Mouse (Mus musculus) kidney, postnatal 0 days (tissue): ENCODE data around the gene Caprin1. TPM values are rescaled to one million over a fixed set of nuclear protein-coding genes. Genes with fewer than 3 reads are reported as not detected.

Source experiments
- ATAC-seq: fragments of 200-750 bp; cut with Nextera tagmentation; replicated peaks from 2 replicates; pipeline ENCODE4 v1.8.0; 2017; ENCODE audit warnings: low read depth, moderate number of reproducible peaks, moderate TSS enrichment, moderate library complexity; ENCODE audit not compliant: low FRiP score
- DNase-seq: peaks from one replicate; pipeline ENCODE4 v3.0.0-alpha.2; 2016; ENCODE audit warnings: low spot score
- H3K27ac ChIP-seq: fragments of 300-500 bp; sonication (generic); 2 replicates; pipeline ENCODE4 v1.5.1; 2014; ENCODE audit warnings: mild to moderate bottlenecking
- H3K27me3 ChIP-seq: fragments of 300-500 bp; sonication (generic); 2 replicates; pipeline ENCODE4 v1.6.1; 2014; ENCODE audit warnings: low read length, mixed read lengths; ENCODE audit not compliant: insufficient read depth
- H3K36me3 ChIP-seq: fragments of 300-500 bp; sonication (generic); 2 replicates; pipeline ENCODE4 v1.6.1; 2014; ENCODE audit warnings: low read length, mixed read lengths; ENCODE audit not compliant: insufficient read depth
- H3K4me1 ChIP-seq: fragments of 300-500 bp; sonication (generic); replicated peaks from 2 replicates; pipeline ENCODE4 v1.6.1; 2014; ENCODE audit warnings: antibody characterized with exemption, low read length, mixed read lengths; ENCODE audit not compliant: insufficient read depth
- H3K4me2 ChIP-seq: fragments of 300-500 bp; sonication (generic); 2 replicates; pipeline ENCODE4 v1.6.1; 2014; ENCODE audit warnings: mild to moderate bottlenecking, low read length, moderate library complexity, mixed read lengths
- H3K4me3 ChIP-seq: fragments of 300-500 bp; sonication (generic); replicated peaks from 2 replicates; pipeline ENCODE4 v1.5.1; 2014; ENCODE audit warnings: low read depth, low read length
- H3K9ac ChIP-seq: fragments of 300-500 bp; sonication (generic); 2 replicates; pipeline ENCODE4 v1.6.1; 2014; ENCODE audit warnings: low read depth, low read length
- H3K9me3 ChIP-seq: fragments of 300-500 bp; sonication (generic); replicated peaks from 2 replicates; pipeline ENCODE4 v1.6.1; 2016; ENCODE audit warnings: low read length, inconsistent platforms, mixed read lengths
- CTCF ChIP-seq: IDR thresholded peaks from 2 replicates; pipeline ENCODE4 v1.5.1; 2016; ENCODE audit warnings: antibody characterized with exemption, low read depth, mild to moderate bottlenecking, moderate library complexity
- WGBS: fragments of 180-500 bp; shearing (Covaris S2); extraction: QIAGEN DNeasy Blood & Tissue Kit; methylation state at CpG from one replicate; pipeline ENCODE4 v1.1.7; 2014; 5-methylcytosine and 5-hydroxymethylcytosine counted together
- microRNA-seq: library from miRNA; unstranded; fragments of <30 nt; microRNA quantifications from one replicate; pipeline ENCODE4, GENCODE M21; 2016
- polyA plus RNA-seq: library from polyadenylated mRNA; unstranded; fragments of >200 nt; fragmentation: Nextera tagmentation; extraction: Ambion mirVana; gene quantifications from 2 replicates; pipeline ENCODE4 v1.2.1, GENCODE M21; 2015

The Caprin1 gene
- polyA plus RNA-seq, 1 experiment from 2014 or later = 206 TPM

DNA sequence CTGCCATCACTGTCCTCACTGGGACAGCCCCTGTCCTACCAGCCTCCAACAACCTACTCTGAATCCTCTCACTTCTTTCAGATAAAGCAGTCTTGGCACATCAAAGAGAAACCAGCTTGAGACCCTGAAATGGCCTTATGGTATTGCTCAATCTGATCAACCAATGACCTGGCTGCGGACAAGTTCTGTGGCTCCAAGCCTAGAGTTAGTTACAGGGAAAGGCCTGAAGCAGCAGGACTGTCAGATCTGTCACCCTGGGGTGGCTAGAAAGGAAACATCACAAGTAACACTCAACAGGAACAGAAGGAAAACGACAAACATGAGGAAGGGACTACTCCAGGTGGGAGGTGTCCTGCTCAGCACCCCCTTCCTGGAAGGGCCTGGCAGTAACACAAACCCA, 72.9 kb downstream of the Caprin1 start:
- Histone ChIP-seq H3K27me3 (no peaks in the 10 kb centered on the region), H3K36me3 (peaks cover 65% of the 10 kb centered on the region; the same call in 1 of the 2 replicates), H3K27ac (no peak overlapping the region), H3K4me1 (no peaks in the 10 kb centered on the region), H3K9ac (no peak overlapping the region), H3K9me3 (no peaks in the 10 kb centered on the region), H3K4me2 (no peak overlapping the region), H3K4me3 (no peak overlapping the region)
- ATAC-seq (no peak), DNase-seq (no peak)
- WGBS = 79% methylated on average over 2 of the region's 2 CpGs
- no peak for TF ChIP-seq CTCF

DNA sequence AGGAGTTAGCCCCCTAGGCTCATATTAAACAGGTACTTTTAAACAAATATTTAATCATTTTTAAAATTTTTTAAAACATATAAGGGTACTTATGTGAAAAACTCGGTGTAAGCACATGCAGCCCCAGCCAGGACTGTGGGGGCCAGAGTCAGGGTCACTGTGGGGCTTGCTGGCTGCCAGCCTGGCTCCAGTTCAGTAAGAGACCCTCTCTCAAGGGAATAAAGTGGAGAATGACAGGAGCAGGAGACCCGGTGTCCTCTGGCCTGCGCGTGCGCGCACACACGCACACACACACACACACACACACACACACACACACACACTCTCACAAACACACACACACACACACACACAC, 78.2 kb downstream of the Caprin1 start:
- no peak overlapping the region for H3K9ac ChIP-seq
- WGBS = 93% methylated on average over 7 of the region's 7 CpGs
- no peak for DNase-seq

DNA sequence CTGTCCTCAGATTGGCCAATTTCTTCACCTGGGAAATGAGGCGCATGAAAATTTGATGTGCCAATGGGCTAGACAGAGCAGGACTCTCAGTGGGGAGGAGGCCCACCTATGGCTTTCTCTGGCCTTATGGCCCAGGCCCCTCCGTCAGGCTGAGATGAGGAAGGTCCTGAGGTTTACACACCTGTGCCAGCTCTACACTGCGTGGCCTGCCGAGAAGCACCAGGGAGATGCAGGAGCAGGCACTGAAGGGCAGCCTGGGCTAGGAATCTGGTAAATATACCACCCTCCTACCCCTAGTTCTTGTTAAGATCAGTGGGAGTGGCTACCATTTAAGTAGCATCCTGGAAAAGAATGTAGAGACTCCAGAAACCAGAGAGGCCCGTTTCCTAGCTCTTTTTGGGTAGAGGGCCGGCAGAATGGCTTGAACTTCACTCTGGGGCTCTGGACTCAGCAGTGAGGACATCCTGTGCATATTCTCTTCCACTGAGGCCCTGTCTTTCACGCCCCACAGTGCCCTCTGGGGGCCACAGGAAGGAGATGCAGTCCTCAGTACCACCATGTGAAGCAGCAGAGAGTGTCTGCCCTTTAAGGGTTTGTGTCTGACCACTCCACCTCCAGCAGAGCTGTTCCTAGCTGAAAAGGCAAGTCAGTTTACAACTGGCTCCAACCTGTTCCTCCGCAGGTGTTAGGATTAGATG, 78.7 kb downstream of the Caprin1 start:
- peak; percentile 89 for DNase-seq
- H3K27ac ChIP-seq = no peak overlapping the region
- peak; percentile 88 for TF ChIP-seq CTCF
- 0 out of 2 replicates have a peak, but pooled peaks cover 26% of the 10 kb centered on the region for H3K36me3 ChIP-seq
- H3K4me3 ChIP-seq = no peak overlapping the region
- no peak overlapping the region for H3K4me2 ChIP-seq
- no peaks in the 10 kb centered on the region for H3K9me3 ChIP-seq
- H3K9ac ChIP-seq = no peak overlapping the region
- no peaks in the 10 kb centered on the region for H3K4me1 ChIP-seq
- 68% methylated on average over 8 of the region's 8 CpGs for WGBS
- no peaks in the 10 kb centered on the region for H3K27me3 ChIP-seq
- peak; percentile 63 for ATAC-seq

More for the DNA sequence above, 78.2 kb downstream of the Caprin1 start:
- H3K9me3 ChIP-seq = no peaks in the 10 kb centered on the region
- H3K4me1 ChIP-seq = no peaks in the 10 kb centered on the region
- no peak for TF ChIP-seq CTCF
- no peak for ATAC-seq
- H3K36me3 ChIP-seq = 0 out of 2 replicates have a peak, but pooled peaks cover 27% of the 10 kb centered on the region
- no peak overlapping the region for H3K4me2 ChIP-seq
- H3K27me3 ChIP-seq = no peaks in the 10 kb centered on the region
- H3K27ac ChIP-seq = no peak overlapping the region
- H3K4me3 ChIP-seq = no peak overlapping the region

DNA sequence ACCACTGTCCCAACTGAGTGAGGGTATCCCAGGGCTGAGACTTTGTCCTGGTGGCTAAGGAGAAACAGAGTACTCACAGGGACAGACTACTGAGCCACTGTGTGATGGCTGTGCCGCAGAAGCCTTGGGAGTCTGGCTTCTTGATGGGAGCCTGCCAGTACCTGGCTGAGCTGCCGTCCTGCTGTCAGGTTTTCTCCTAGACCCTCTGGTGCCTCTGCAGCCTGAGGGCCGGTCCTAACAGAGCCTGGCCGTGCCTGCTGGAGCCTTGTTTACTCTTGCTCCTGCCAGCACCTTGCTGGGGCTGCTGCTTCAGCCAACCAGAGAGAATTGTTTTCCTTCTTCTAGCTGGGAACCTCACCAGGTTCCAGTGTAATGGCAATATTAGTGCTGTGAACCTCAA, 83.0 kb downstream of the Caprin1 start:
- Histone ChIP-seq H3K4me3 (no peak overlapping the region), H3K27ac (no peak overlapping the region), H3K36me3 (peaks cover 12% of the 10 kb centered on the region), H3K27me3 (no peaks in the 10 kb centered on the region), H3K4me1 (no peaks in the 10 kb centered on the region), H3K9ac (no peak overlapping the region), H3K4me2 (no peak overlapping the region), H3K9me3 (no peaks in the 10 kb centered on the region)
- ATAC-seq = no peak
- no peak for TF ChIP-seq CTCF
- WGBS = 66% methylated on average over 4 of the region's 4 CpGs
- DNase-seq = no peak

DNA sequence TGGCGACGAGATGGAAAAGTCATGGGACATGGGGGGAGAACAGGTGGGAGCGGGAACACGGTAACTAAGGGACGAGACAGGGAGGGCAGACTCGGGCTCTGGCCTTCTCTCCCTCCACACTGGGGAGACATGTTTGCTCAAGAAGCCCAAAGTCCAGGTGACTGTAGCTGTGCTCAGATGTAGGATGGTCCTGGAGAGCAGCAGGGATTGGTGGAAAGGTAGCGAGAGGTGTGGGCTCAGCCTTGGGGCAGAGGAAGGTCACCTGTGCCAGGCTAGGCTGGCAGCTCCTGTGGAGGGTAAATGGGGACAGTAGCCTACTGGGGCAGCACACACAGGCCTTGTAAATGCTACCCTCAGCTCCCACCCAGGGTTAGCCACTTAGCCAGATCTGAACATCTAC, 83.6 kb downstream of the Caprin1 start:
- H3K36me3 ChIP-seq = peaks cover 15% of the 10 kb centered on the region
- ATAC-seq (peak; percentile 41; the same call in 1 of the 2 replicates), DNase-seq (no peak)
- no peak for TF ChIP-seq CTCF
- no peak overlapping the region for H3K4me3 ChIP-seq
- H3K4me2 ChIP-seq = no peak overlapping the region
- no peak overlapping the region for H3K27ac ChIP-seq
- no peaks in the 10 kb centered on the region for H3K27me3 ChIP-seq
- no peaks in the 10 kb centered on the region for H3K9me3 ChIP-seq
- H3K9ac ChIP-seq = no peak overlapping the region
- WGBS = 82% methylated on average over 7 of the region's 7 CpGs
- H3K4me1 ChIP-seq = no peaks in the 10 kb centered on the region

Small RNAs within 50 kb of the gene (microRNA-seq; reads per million reads assigned to microRNA genes)
- gene Gm22757 = not detected
- not detected for gene Gm22761

Other genes with a start within 250 kb of the Caprin1 start
- 5.2 and 5.6 TPM in 2 replicates for gene Abtb2, start 231.3 kb downstream of the Caprin1 start, polyA plus RNA-seq
- 13.2 and 14.4 TPM in 2 replicates for gene Nat10, start 36.4 kb downstream of the Caprin1 start, polyA plus RNA-seq
- 34.1 and 43.7 TPM in 2 replicates for gene Lmo2, start 160.3 kb upstream of the Caprin1 start, polyA plus RNA-seq
- gene Fbxo3, start 230.1 kb upstream of the Caprin1 start, polyA plus RNA-seq = 49.0 and 51.5 TPM in 2 replicates
- 1.3 and 1.4 TPM in 2 replicates for gene 4931422A03Rik, start 230.7 kb upstream of the Caprin1 start, polyA plus RNA-seq